Mouse (Mus musculus) megakaryocyte, embryonic 14.5 days (primary cell): ENCODE measurements around the gene Frmd4b. TPM values are rescaled to one million over a fixed set of nuclear protein-coding genes. Genes with fewer than 3 reads are reported as not detected.

Experiments
- H3K27me3 ChIP-seq: replicated peaks from 2 replicates; pipeline ENCODE3; 2012; ENCODE audit warnings: inconsistent platforms
- H3K36me3 ChIP-seq: replicated peaks from 2 replicates; pipeline ENCODE3; 2012; ENCODE audit warnings: low read length, inconsistent platforms, mixed read lengths
- H3K4me1 ChIP-seq: 2 replicates; pipeline ENCODE4 v1.6.1; 2012; ENCODE audit warnings: inconsistent platforms
- H3K4me3 ChIP-seq: replicated peaks from 2 replicates; pipeline ENCODE3; 2012; ENCODE audit warnings: moderate library complexity, mild to moderate bottlenecking, inconsistent platforms
- H3K9me3 ChIP-seq: 2 replicates; pipeline ENCODE4 v1.6.1; 2012; ENCODE audit warnings: inconsistent platforms
- FLI1 ChIP-seq: IDR thresholded peaks from 2 replicates; pipeline ENCODE4 v1.6.1; 2012; ENCODE audit warnings: low read length, inconsistent platforms, mixed read lengths
- GATA1 ChIP-seq: IDR thresholded peaks from 3 replicates; pipeline ENCODE4 v1.6.1; 2012; ENCODE audit warnings: mixed read lengths, low read length, inconsistent platforms, borderline replicate concordance
- polyA plus RNA-seq: library from polyadenylated mRNA; stranded (reverse); fragments of >175 nt; gene quantifications from 2 replicates; pipeline ENCODE4 v1.2.3, GENCODE M21; 2012; ENCODE audit warnings: low replicate concordance; ENCODE audit not compliant: insufficient read depth

Frmd4b gene
- polyA plus RNA-seq, 1 experiment: 9.2 TPM

DNA sequence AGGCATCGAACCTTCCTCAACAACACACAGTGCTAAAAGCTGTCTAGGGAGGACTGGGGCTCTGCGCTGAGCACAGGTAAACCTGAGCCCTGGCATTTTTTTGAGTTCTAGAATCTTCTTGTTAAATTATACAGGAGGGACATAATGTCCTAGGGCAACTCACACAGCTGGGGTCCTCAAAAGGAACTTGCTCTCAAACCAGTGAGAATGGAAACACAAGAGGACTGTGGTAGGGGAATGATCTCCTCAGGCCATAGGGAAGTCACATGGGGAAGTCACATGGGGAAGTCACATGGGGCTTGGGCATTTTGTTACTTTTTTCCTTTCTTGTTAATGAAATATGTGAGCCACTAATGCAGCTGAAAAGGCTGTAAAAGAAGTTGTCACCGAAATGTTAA lies 220.4 kb downstream of the Frmd4b start:
- TF ChIP-seq FLI1: no peak
- no peak for TF ChIP-seq GATA1
- Histone ChIP-seq H3K27me3 (no peaks in the 10 kb centered on the region), H3K9me3 (no peaks in the 10 kb centered on the region), H3K36me3 (no peaks in the 10 kb centered on the region), H3K4me1 (peaks cover 32% of the 10 kb centered on the region), H3K4me3 (no peak overlapping the region)

DNA sequence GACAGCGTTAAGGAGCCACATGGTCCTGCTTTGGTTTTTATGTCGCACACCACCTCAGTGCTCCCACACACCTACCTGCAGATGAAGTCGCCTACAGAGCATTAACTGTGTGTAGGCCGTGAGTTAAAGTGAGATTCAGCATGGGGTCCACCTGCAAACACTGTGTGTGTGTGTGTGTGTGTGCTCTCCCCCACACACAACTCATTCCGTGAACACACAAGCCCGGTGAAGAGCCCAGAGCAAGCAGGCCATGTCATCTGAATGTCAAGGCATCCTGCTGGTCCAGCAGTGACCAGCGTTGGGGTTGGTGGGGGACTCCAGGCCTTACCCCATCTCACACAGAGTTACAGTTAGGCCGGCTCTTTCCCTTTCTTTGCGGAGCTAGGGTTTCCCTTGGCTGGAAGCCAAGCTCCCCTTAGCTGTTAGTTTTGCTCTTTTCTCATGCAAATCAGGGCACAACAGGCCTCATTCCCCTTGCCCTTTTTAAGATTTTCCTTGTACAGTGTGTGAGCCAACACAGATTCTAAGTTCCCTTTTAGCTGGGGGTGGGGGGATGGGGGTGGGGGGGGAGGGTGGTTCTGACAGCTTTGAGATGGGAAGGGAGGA lies 220.9 kb downstream of the Frmd4b start:
- H3K4me3 ChIP-seq: no peak overlapping the region
- peaks cover 36% of the 10 kb centered on the region for H3K4me1 ChIP-seq
- TF ChIP-seq FLI1 (no peak), GATA1 (no peak)
- H3K9me3 ChIP-seq: no peaks in the 10 kb centered on the region
- no peaks in the 10 kb centered on the region for H3K27me3 ChIP-seq
- no peaks in the 10 kb centered on the region for H3K36me3 ChIP-seq

DNA sequence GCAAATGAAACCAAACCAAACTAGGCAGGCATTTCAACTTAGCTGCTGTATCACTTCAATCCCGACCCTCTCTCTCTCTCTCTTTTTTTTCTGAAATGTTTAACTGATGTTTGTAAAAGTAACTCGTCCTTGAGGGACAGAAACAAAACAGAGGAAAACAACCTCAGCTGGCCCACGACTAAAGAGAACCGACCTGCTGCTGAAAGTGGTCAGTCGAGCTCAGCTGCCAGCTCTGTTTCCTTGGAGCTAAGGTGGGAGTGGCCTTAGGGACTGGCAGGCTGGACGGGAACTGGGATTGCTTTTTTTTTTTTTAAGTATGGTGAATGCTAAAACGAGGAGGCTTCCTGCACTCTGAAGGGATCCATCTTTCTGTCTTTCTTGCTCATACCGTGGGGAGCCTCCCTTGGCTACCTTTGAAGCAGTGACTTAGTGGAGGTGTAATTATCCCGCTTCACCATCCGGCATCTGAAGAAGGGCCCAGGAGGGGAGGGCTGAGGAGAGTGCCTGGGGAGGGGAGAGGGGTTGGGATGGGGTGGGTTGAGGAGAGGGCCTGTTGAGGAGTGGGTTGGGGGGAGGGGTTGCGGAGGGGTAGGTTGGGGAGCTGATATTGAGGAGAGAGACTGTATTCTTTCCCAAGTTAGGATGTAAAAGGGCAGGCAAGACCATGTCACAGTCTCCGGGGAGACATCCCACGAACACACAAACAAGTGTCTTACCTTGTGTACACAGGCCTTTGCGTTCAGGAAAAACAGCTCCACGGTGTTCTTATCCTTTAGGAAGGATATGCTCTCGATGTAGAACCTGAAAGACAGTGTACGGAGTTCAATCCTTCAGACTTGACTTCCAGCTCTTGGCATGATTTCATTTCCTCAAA lies 221.6 kb downstream of the Frmd4b start:
- Histone ChIP-seq H3K4me3 (no peak overlapping the region), H3K9me3 (no peaks in the 10 kb centered on the region), H3K36me3 (no peaks in the 10 kb centered on the region), H3K27me3 (no peaks in the 10 kb centered on the region), H3K4me1 (peaks cover 41% of the 10 kb centered on the region)
- TF ChIP-seq FLI1 (no peak), GATA1 (no peak)

- H3K4me3 ChIP-seq: no peak overlapping the region
- TF ChIP-seq FLI1: no peak
- no peak for TF ChIP-seq GATA1
- peaks cover 41% of the 10 kb centered on the region for H3K4me1 ChIP-seq
- no peaks in the 10 kb centered on the region for H3K9me3 ChIP-seq
- no peaks in the 10 kb centered on the region for H3K27me3 ChIP-seq
- H3K36me3 ChIP-seq: no peaks in the 10 kb centered on the region
These were observed 222.8 kb downstream of the Frmd4b start for GRCm38 (mm10) chr6:97394473-97395075.

DNA sequence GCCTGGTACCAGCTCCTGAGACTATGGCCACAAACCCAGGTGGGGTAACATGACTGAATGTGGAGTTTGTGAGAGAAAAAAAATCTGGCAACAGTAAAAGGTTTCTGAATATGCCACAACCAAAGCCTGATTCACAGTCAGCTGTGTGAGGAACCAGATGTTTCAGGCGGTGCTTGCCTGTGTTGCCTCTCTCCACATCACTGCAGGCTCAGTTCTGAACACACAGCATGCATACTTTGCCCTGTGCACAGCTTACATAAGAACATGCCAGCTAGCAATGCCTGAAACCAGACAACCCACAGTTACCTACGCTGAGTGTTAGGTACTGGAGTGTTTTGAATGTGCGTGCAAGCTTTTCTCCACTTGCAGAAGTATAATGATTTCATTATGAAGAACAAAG lies 224.4 kb downstream of the Frmd4b start:
- H3K36me3 ChIP-seq: no peaks in the 10 kb centered on the region
- TF ChIP-seq FLI1 (no peak), GATA1 (no peak)

GRCm38 (mm10) chr6:97387388-97387787 lies 230.0 kb downstream of the Frmd4b start:
- peaks cover 21% of the 10 kb centered on the region for H3K4me1 ChIP-seq
- no peak overlapping the region for H3K4me3 ChIP-seq
- TF ChIP-seq GATA1 (no peak), FLI1 (no peak)
- no peaks in the 10 kb centered on the region for H3K9me3 ChIP-seq
- H3K36me3 ChIP-seq: no peaks in the 10 kb centered on the region
- H3K27me3 ChIP-seq: no peaks in the 10 kb centered on the region

More for the DNA sequence above, 224.4 kb downstream of the Frmd4b start:
- peaks cover 31% of the 10 kb centered on the region for H3K4me1 ChIP-seq
- no peaks in the 10 kb centered on the region for H3K9me3 ChIP-seq
- peak overlapping the region; percentile 3 for H3K4me3 ChIP-seq
- H3K27me3 ChIP-seq: no peaks in the 10 kb centered on the region

DNA sequence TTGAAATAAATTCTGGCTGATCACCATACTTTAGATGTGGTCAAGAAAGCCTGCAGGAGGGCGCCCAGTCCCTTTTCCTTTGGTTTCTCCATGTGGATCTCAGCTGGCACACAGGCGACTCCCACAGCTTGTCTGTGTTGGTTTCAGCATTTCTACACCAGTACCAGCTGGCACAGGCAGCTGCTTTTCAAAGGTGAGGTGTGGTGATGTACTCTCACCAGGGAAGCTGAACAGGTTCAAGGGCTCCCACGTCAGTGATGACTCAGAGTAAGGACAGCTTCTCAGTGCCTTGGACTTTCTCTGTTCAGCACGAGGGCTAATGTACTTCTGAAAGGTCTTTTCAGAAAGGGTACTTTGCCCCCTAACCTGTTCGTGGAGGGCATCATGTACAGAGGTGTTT lies 232.4 kb downstream of the Frmd4b start:
- no peaks in the 10 kb centered on the region for H3K27me3 ChIP-seq
- TF ChIP-seq FLI1 (no peak), GATA1 (no peak)
- no peak overlapping the region for H3K4me3 ChIP-seq
- no peaks in the 10 kb centered on the region for H3K36me3 ChIP-seq
- H3K9me3 ChIP-seq: no peaks in the 10 kb centered on the region
- peaks cover 13% of the 10 kb centered on the region for H3K4me1 ChIP-seq

DNA sequence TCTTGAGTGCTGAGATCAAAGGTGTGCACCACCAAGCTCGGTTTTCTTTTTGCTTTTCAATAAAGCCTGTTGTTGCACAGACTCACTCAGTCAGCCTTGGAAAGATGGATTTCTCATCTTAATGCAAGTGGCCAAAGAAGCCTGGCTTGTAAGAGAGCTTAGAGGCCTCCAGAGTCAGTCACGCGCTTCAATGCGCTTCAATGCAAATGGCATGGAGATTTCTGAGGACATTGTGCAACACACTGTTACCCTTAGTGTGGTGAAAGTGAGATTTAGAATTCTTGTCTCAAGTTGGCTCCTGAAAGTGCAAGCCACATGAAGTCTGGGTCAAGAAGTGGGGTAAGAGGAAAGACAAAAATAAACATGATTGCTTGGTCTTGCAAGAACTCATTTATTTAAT lies 236.1 kb downstream of the Frmd4b start:
- H3K9me3 ChIP-seq: no peaks in the 10 kb centered on the region
- no peaks in the 10 kb centered on the region for H3K36me3 ChIP-seq
- no peak for TF ChIP-seq GATA1
- TF ChIP-seq FLI1: no peak
- no peak overlapping the region for H3K4me3 ChIP-seq
- H3K4me1 ChIP-seq: no peaks in the 10 kb centered on the region; the same call in 1 of the 2 replicates
- H3K27me3 ChIP-seq: no peaks in the 10 kb centered on the region

- Histone ChIP-seq H3K4me1 (peaks cover 35% of the 10 kb centered on the region), H3K27me3 (no peaks in the 10 kb centered on the region), H3K4me3 (no peak overlapping the region), H3K36me3 (peaks cover 2% of the 10 kb centered on the region), H3K9me3 (no peaks in the 10 kb centered on the region; the same call in 1 of the 2 replicates)
- TF ChIP-seq GATA1: no peak
- TF ChIP-seq FLI1: no peak
These were observed 246.4 kb downstream of the Frmd4b start for GRCm38 (mm10) chr6:97370947-97371346.

GRCm38 (mm10) chr6:97370460-97370859 lies 246.9 kb downstream of the Frmd4b start:
- H3K27me3 ChIP-seq: no peaks in the 10 kb centered on the region
- TF ChIP-seq GATA1: no peak
- H3K36me3 ChIP-seq: peaks cover 2% of the 10 kb centered on the region
- no peak overlapping the region for H3K4me3 ChIP-seq
- H3K9me3 ChIP-seq: no peaks in the 10 kb centered on the region; the same call in 1 of the 2 replicates
- H3K4me1 ChIP-seq: peaks cover 36% of the 10 kb centered on the region
